Mouse (Mus musculus): ENCODE measurements around the gene Camta2. TPM values are rescaled to one million over a fixed set of nuclear protein-coding genes. Genes with fewer than 3 reads are reported as not detected.

Gene Camta2
- polyA plus RNA-seq, 1 experiment from 2014 or later = 14.1 TPM

GRCm38 (mm10) chr11:70621972-70622814 lies 65.7 kb downstream of the Camta2 start:
- H3K4me2 ChIP-seq = no peak overlapping the region
- WGBS = 35% methylated on average over 7 of the region's 7 CpGs
- ATAC-seq (replicated peaks; ENCODE audit: low FRiP score) = no peak
- H3K4me1 ChIP-seq = 0 out of 2 replicates have a peak, but pooled peaks cover 6% of the 10 kb centered on the region
- H3K9ac ChIP-seq = no peak overlapping the region
- H3K27ac ChIP-seq = no peak overlapping the region
- no peaks in the 10 kb centered on the region for H3K9me3 ChIP-seq (replicated peaks)
- H3K4me3 ChIP-seq (replicated peaks) = no peak overlapping the region
- H3K27me3 ChIP-seq = no peaks in the 10 kb centered on the region
- no peaks in the 10 kb centered on the region for H3K36me3 ChIP-seq

Small RNA genes lying within 50 kb of the gene (microRNA-seq; reads per million reads assigned to microRNA genes)
- gene Mir6925 = not detected

Other genes with a start within 250 kb of the Camta2 start
- gene Med11, start 236.2 kb downstream of the Camta2 start, polyA plus RNA-seq (2015; fragmentation: Nextera tagmentation; extraction: Ambion mirVana) = 38.8 and 42.0 TPM in 2 replicates
- gene Zmynd15, start 228.7 kb downstream of the Camta2 start, polyA plus RNA-seq (2015; fragmentation: Nextera tagmentation; extraction: Ambion mirVana) = 0.63 and 0.66 TPM in 2 replicates
- 6.0 and 6.9 TPM in 2 replicates for gene Cxcl16, start 228.1 kb downstream of the Camta2 start, polyA plus RNA-seq (2015; fragmentation: Nextera tagmentation; extraction: Ambion mirVana)
- gene Tm4sf5, start 182.9 kb downstream of the Camta2 start, polyA plus RNA-seq (2015; fragmentation: Nextera tagmentation; extraction: Ambion mirVana) = 0.82 and 0.88 TPM in 2 replicates
- gene Vmo1, start 173.5 kb downstream of the Camta2 start, polyA plus RNA-seq (2015; fragmentation: Nextera tagmentation; extraction: Ambion mirVana) = 0.35 and 0.40 TPM in 2 replicates
- 0.91 and 1.1 TPM in 2 replicates for gene Gltpd2, start 168.9 kb downstream of the Camta2 start, polyA plus RNA-seq (2015; fragmentation: Nextera tagmentation; extraction: Ambion mirVana)
- 755 and 782 TPM in 2 replicates for gene Psmb6, start 162.7 kb downstream of the Camta2 start, polyA plus RNA-seq (2015; fragmentation: Nextera tagmentation; extraction: Ambion mirVana)
- not detected in 2 replicates for gene Gm40193, start 155.2 kb downstream of the Camta2 start, polyA plus RNA-seq (2015; fragmentation: Nextera tagmentation; extraction: Ambion mirVana)
- gene Pld2, start 148.0 kb downstream of the Camta2 start, polyA plus RNA-seq (2015; fragmentation: Nextera tagmentation; extraction: Ambion mirVana) = 6.5 and 8.2 TPM in 2 replicates
- gene Mink1, start 125.2 kb downstream of the Camta2 start, polyA plus RNA-seq (2015; fragmentation: Nextera tagmentation; extraction: Ambion mirVana) = 14.8 and 15.8 TPM in 2 replicates
- not detected in 2 replicates for gene 4930544D05Rik, start 72.3 kb downstream of the Camta2 start, polyA plus RNA-seq (2015; fragmentation: Nextera tagmentation; extraction: Ambion mirVana)
- gene Chrne, start 68.9 kb downstream of the Camta2 start, polyA plus RNA-seq (2015; fragmentation: Nextera tagmentation; extraction: Ambion mirVana) = 0.27 TPM in 1 of 2 replicates, not detected in the other
- gene Gp1ba, start 49.0 kb downstream of the Camta2 start, polyA plus RNA-seq (2015; fragmentation: Nextera tagmentation; extraction: Ambion mirVana) = 0.19 and 0.30 TPM in 2 replicates
- 115 and 122 TPM in 2 replicates for gene Rnf167, start 40.9 kb downstream of the Camta2 start, polyA plus RNA-seq (2015; fragmentation: Nextera tagmentation; extraction: Ambion mirVana)
- 178 and 186 TPM in 2 replicates for gene Slc25a11, start 40.6 kb downstream of the Camta2 start, polyA plus RNA-seq (2015; fragmentation: Nextera tagmentation; extraction: Ambion mirVana)
- gene Pfn1, start 33.5 kb downstream of the Camta2 start, polyA plus RNA-seq (2015; fragmentation: Nextera tagmentation; extraction: Ambion mirVana) = 1,914 and 2,031 TPM in 2 replicates
- 30.3 and 38.5 TPM in 2 replicates for gene Eno3, start 30.9 kb downstream of the Camta2 start, polyA plus RNA-seq (2015; fragmentation: Nextera tagmentation; extraction: Ambion mirVana)
- 181 and 202 TPM in 2 replicates for gene Spag7, start 18.7 kb downstream of the Camta2 start, polyA plus RNA-seq (2015; fragmentation: Nextera tagmentation; extraction: Ambion mirVana)
- gene Inca1, start 12.1 kb upstream of the Camta2 start, polyA plus RNA-seq (2015; fragmentation: Nextera tagmentation; extraction: Ambion mirVana) = 1.2 and 2.3 TPM in 2 replicates
- 3.5 and 3.6 TPM in 2 replicates for gene Kif1c, start 12.4 kb upstream of the Camta2 start, polyA plus RNA-seq (2015; fragmentation: Nextera tagmentation; extraction: Ambion mirVana)
- gene Zfp3, start 76.1 kb upstream of the Camta2 start, polyA plus RNA-seq (2015; fragmentation: Nextera tagmentation; extraction: Ambion mirVana) = 6.8 and 8.1 TPM in 2 replicates
- gene Scimp, start 124.5 kb upstream of the Camta2 start, polyA plus RNA-seq (2015; fragmentation: Nextera tagmentation; extraction: Ambion mirVana) = 0.25 TPM in 1 of 2 replicates, not detected in the other
- 36.5 and 36.8 TPM in 2 replicates for gene Rabep1, start 156.7 kb upstream of the Camta2 start, polyA plus RNA-seq (2015; fragmentation: Nextera tagmentation; extraction: Ambion mirVana)